Mouse (Mus musculus) heart, postnatal 14 days (tissue): Measurements from ENCODE around the gene Fgd1. TPM values are rescaled to one million over a fixed set of nuclear protein-coding genes. Genes with fewer than 3 reads are reported as not detected.

Source experiments
- DNase-seq, 2 experiments: peaks; one replicate each; pipeline ENCODE4 v3.0.0; 2021 to 2022
- intact Hi-C: fragments of 180-260 bp; cut with DNase I; formaldehyde crosslinking; loops from one replicate; pipeline ENCODE4 v1.15.1; 2025
- long read RNA-seq, 2 experiments: library from polyadenylated mRNA; stranded (forward); transcript quantifications; one replicate each; pipeline ENCODE4 v2.0.0; 2021
- total RNA-seq, 2 experiments: library from RNA; stranded (reverse); gene quantifications; 2 replicates each; pipeline ENCODE4 v1.2.3; 2021

Gene Fgd1
- 10 to 100 TPM; 10.5 to 12.2 TPM for total RNA-seq
- long read RNA-seq, experiment 1, full-length matches to known transcripts = 2 of 3 reads
- long read RNA-seq, experiment 1, partial matches to known transcripts = 0 of 3 reads
- long read RNA-seq, experiment 1, other reads (novel, unspliced or antisense) = 1 of 3 reads
- long read RNA-seq, experiment 2, full-length matches to known transcripts = 8 of 12 reads
- long read RNA-seq, experiment 2, partial matches to known transcripts = 2 of 12 reads
- long read RNA-seq, experiment 2, other reads (novel, unspliced or antisense) = 2 of 12 reads

DNA sequence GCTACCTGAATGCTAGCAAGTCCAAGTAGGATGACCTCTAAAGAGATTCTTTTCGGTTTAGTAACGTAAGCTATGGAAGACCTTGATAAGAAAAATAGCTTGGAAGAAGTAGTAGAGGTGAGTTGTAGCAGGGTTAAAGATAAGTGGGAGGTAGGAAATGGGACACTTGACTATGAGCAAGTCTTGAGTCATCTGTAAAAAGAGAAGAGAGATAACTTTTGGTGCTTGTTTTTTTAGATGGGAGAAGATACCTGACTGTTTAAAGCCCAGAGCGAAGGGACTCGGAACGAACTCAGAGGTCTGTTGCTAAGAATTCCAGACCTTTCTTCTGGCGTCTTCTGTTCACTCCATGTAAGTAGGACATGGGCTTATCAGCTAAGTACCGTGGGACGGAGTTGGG is at the start of gene Fgd1:
Gene Fgd1 (plus strand): TSS at position 301 of the 400 bp plus-strand sequence.
- intact Hi-C loops = loop anchor here (5.0 kb wide), 1 partner anchor 51 kb away; the partner anchor contains the start of gene Tsr2

DNA sequence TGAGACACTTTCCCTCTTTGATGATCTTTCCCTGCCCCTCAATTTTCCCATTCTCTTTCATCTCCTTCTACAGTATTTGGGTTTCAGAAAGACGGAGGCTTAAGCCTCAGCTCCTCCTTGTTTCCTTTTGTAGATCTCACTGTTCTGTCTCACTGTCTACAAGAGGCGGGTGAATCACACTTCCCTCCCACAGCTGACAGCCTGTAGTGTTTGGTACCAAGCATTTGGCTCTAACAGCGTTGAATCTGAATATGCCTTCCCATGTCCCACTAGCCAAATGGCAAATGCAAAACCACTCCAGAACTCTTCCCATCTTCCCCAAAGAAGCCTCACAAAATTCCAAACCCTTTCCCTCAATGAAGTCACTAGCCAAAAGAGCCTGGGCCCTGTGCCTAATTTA is 49.2 kb upstream of the Fgd1 start:
- DNase-seq = no peak
- intact Hi-C loops = no loop called here

More for the DNA sequence above, at the start of gene Fgd1:
- no peak for DNase-seq

GRCm38 (mm10) chrX:151016938-151017877 is 28.7 kb upstream of the Fgd1 start, which contains the start of gene Gnl3l:
Gene Gnl3l, minus strand, starts transcription at chrX:151017322.
- DNase-seq = peak; percentile 87 to 89
- intact Hi-C loops = loop anchor here (2.0 kb wide), 1 partner anchor 80 kb away; the partner anchor contains the start of gene Tsr2

DNA sequence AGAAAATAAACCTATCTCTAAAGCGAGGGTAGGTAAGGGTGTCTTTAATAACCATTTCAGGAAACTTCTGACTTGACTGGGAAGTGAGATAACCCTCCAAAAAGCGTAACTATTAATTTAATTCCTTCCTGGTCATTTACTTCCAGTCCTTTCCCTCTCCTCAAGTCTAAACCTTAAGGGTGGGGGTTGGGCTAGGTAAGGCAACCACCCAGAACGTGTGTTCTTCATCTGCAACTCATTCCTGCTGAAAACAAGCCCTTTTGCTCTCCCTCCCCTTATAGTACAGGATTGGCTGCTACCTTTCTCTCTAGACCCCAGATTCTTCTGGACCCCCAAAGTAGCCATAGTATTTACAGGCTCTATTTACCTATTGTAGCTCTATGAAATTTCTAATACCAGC is 28.1 kb upstream of the Fgd1 start:
- no peak for DNase-seq
- intact Hi-C loops = loop anchor here (2.0 kb wide), 1 partner anchor 79 kb away; the partner anchor contains the start of gene Tsr2

GRCm38 (mm10) chrX:151018798-151019197 is 27.2 kb upstream of the Fgd1 start:
- intact Hi-C loops = no loop called here
- no peak for DNase-seq

DNA sequence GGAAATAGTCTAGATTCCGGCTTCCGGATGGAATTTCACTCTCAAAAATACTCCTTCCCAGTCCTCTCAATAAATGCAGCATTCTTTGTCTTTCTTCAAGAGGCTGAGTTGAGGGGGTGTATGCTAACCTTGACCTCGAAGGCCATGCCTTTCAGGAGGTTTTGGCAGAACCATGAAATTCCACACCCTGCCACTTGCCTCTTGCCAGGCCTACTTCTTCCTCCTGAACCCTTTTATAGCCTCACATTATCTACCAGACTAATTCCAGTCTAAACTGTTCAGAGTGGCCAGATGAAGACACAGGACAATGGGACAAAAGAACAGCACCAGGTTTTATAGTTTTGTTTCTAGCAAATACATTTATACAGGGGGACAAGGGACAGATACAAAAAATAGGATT is 14.6 kb upstream of the Fgd1 start:
- no peak for DNase-seq

GRCm38 (mm10) chrX:151041223-151041622 is 4.7 kb upstream of the Fgd1 start:
- no peak for DNase-seq
- intact Hi-C loops = no loop called here

More for the DNA sequence above, 14.6 kb upstream of the Fgd1 start:
- intact Hi-C loops = no loop called here

DNA sequence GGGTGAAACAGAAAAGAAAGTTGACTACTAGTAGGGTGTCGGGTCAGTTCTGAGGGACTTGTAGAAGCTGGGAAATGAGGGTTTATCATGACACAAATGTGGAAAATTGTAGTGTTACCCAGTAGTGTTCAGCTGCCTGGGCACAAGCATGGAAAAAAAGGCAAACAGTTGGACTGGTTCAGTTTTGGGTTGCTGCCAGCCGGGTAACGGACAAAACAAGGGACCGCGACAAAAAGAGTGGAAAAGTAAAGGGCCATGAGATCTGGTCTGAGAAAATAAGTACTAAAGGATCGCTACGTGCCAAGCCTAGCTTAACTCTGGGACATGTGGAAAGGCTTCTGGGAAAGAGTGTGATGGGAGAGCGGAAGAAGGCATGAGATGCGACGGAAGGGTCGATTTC is 371 bp downstream of the Fgd1 start:
- no peak for DNase-seq
- intact Hi-C loops = loop anchor here (5.0 kb wide), 1 partner anchor 51 kb away; the partner anchor contains the start of gene Tsr2

GRCm38 (mm10) chrX:151046777-151047430 is 954 bp downstream of the Fgd1 start:
- peak; percentile 85 to 86 for DNase-seq
- intact Hi-C loops = loop anchor here (5.0 kb wide), 1 partner anchor 50 kb away; the partner anchor contains the start of gene Tsr2

- intact Hi-C loops = loop anchor here (5.0 kb wide), 1 partner anchor 50 kb away; the partner anchor contains the start of gene Tsr2
- peak; percentile 55 to 66 for DNase-seq
Observed at GRCm38 (mm10) chrX:151047431-151048058, 1.6 kb downstream of the Fgd1 start.

GRCm38 (mm10) chrX:151049661-151050215 is 3.8 kb downstream of the Fgd1 start:
- DNase-seq = no peak
- intact Hi-C loops = loop anchor here (5.0 kb wide), 1 partner anchor 48 kb away; the partner anchor contains the start of gene Tsr2

DNA sequence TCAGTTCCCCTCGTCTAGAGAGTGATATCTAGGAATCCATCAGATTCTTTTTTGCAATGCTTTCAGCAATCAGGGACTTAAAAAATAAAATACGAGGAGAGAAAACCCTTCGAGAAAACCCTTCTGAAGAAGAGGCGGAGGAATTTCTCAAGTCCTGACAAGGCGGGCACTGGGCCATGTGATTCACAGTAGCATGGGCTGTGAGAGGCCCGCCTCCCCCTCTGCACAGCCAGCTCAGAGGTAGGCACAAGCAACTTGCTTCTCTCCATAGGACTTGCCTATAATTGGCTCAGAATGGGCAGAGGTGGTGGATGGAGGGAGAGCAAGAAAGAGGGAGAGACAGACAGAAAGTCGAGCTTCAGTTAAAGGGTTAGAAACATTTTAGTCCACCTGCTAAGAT is 4.4 kb downstream of the Fgd1 start:
- DNase-seq = peak in 1 of 2 experiments; percentile 9
- intact Hi-C loops = no loop called here

DNA sequence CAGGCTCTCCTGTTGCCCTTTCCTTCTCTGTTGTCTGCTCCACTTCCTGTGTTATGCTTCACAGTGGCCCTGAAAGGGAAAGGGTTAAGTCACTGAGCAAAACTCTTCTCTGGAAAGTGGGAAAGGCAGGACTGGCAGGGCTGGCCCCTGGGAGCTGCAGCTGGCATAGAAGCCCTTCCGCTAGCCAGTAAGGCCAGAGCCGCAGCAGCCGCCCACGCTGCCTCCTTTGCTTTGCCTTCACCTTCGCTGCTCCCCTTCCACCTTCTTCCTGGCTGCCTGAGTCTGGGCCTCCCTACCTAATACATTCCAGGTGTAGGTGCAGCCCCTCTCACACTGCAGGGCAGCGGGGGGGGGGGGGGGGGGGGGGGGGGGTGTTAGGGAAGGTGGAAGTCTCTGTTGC is 8.5 kb downstream of the Fgd1 start:
- intact Hi-C loops = no loop called here
- DNase-seq = no peak

DNA sequence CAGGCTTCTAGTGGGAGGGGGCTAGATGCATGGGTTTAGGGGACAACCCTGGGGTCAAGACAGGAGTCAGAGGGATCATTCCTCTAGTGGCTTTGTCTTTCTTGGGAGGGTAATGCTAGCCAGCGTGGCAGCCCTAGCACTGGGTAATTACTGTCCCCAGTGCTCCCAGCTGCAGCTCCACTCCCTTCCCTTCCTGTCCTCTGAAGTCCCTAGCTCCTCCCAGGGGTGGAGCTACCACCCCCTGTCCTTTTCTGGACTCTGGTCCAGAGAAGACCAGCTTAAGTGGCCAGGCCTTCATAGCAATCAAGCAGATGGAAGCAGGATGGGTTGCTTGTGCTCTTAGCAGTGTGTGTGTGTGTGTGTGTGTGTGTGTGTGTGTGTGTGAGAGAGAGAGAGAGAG is 9.6 kb downstream of the Fgd1 start:
- DNase-seq = peak; percentile 42 to 55
- intact Hi-C loops = no loop called here

DNA sequence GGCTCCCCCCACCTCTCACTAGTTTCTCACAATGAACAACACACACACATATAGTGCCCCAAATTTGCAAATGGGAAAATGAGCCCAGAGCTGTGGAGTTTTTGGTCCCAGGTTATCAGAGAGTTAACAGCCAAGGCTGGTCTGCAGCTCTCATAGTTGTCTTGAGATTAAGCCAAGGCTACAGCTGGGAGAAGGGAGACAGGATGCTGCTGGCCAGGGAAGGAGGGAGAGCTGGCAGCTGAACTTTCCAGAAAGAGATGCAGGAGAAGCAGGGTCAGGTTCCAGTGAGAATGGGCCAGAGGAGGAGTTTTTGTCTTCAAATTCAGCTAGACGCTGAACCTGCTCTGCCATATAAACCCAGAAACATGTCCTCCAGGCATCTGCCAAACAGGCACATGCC is 13.4 kb downstream of the Fgd1 start:
- intact Hi-C loops = no loop called here
- DNase-seq = peak; percentile 11 to 28

DNA sequence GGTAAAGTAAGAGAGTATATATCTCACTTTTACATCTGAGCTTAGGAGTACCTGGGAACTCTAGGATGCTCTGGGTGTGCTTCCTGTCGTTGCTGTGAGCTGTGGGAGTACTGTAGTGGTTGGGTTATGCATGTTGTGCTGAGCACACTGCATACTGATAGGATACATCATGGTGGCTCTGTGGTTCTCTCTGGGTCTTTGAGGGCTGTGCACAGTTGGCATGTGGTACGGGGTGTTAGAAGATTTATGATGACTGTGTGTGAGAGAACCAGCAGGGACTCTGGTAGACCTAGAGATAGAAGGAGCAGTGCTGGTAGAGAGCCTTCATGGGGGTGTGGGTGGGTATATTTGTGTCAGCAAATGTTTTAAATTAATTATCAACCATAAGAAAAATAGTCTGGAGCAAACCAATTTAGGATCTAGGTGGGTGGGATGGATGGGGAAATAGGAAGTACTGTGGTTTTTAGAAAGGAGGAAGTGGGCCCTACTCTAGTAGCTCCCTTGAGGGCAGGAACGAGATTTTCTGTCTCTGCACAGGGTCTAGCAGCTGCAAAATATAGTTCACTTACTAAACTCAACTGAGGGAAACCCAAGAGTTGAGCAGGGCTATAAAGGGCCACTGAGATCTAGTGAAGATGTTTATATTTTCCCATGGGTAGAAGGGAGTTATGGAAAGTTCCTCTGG is 15.8 kb downstream of the Fgd1 start:
- intact Hi-C loops = no loop called here
- DNase-seq = no peak

DNA sequence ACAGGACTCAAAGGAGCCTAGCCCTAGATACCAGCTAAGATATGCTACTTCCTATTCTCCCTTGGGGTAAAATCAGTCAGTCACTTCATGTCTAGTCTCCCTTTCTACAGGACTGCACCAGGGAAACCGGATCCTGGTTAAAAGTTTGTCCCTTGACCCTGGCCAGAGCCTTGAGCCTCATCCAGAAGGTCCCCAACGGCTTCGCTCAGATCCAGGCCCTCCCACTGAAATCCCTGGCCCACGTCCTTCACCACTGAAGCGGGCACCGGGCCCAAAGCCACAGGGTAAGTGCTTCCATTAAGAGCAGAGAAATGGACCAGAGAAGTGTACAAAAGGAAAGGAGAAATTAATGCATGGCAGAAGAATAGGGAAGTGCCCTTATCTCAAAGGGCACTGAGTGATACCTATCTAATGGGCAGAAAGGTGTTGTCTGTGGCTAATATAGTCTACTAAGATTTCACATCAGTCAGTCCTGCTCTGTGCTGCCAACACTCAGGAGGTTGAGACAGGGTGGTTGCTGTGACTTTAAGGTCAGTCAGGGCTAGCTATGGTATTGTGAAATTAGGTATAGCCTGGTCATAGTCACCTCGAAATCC is 20.2 kb downstream of the Fgd1 start:
- no peak for DNase-seq
- intact Hi-C loops = no loop called here

DNA sequence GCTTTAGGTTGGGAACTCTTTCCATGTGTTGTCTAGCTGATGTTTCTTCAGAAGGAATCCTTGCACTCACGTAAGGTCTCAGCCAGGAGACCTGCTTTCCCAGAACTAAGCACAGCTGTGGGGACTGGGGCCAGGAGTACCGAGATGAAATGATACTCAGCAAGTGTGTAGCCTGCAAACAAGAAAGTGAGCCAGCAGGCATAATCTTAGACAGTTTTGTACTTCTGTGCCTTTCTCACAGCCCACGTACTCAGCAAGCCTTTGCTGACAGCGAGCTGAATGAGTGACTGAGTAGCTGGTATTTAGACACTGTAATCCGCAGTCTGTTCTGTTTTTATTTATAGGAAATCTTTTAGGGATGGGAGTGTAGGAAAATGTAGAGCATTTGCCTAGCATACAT is 21.9 kb downstream of the Fgd1 start:
- intact Hi-C loops = no loop called here
- DNase-seq = no peak

- DNase-seq = no peak
- intact Hi-C loops = no loop called here
Observed at GRCm38 (mm10) chrX:151076007-151076406, 30.1 kb downstream of the Fgd1 start.
